Mouse (Mus musculus): ENCODE data around the gene Lsm2.

GRCm38 (mm10) chr17:34952378-34953040 is 29.2 kb upstream of the Lsm2 start:
- TF ChIP-seq CTCF (IDR thresholded peaks at IDR 0.05; ENCODE audit: low read depth) (peak; percentile 85), EP300 (IDR thresholded peaks at IDR 0.05; ENCODE audit: low read depth) (peak; percentile 92)

Measured in liver, postnatal 0 days (tissue).